Mouse (Mus musculus): ENCODE results near the gene Cd200r2. TPM values are rescaled to one million over a fixed set of nuclear protein-coding genes. Genes with fewer than 3 reads are reported as not detected.
"Not testable (repeated sequence)": the region's sequence is repeated elsewhere in the genome, so short reads cannot be mapped to it uniquely, and the experiment has no call there.

Gene Cd200r2
- not detected in 2 replicates for polyA plus RNA-seq (2015; fragmentation: Nextera tagmentation; extraction: Ambion mirVana)

GRCm38 (mm10) chr16:44866797-44867196 is at the start of gene Cd200r2:
TSS of gene Cd200r2 (plus strand) at chr16:44867097.
- Histone ChIP-seq H3K9ac (no peak within 1 kb of the TSS), H3K27ac (replicated peaks) (no peak within 1 kb of the TSS), H3K4me3 (no peak within 1 kb of the TSS), H3K4me1 (replicated peaks) (no peaks in the 10 kb centered on the region), H3K4me2 (no peak within 1 kb of the TSS), H3K36me3 (no peaks in the 10 kb centered on the region), H3K9me3 (no peaks in the 10 kb centered on the region), H3K27me3 (no peaks in the 10 kb centered on the region)
- WGBS = 94% methylated on average over 2 of the region's 2 CpGs
- no peak for ATAC-seq (ENCODE audit: low read depth)

- Histone ChIP-seq H3K9me3 (no peaks in the 10 kb centered on the region), H3K36me3 (no peaks in the 10 kb centered on the region), H3K9ac (no peak overlapping the region), H3K4me3 (no peak overlapping the region), H3K27me3 (no peaks in the 10 kb centered on the region), H3K4me2 (no peak overlapping the region), H3K27ac (replicated peaks) (no peak overlapping the region), H3K4me1 (replicated peaks) (no peaks in the 10 kb centered on the region)
- 46% methylated on average over 1 of the region's 1 CpGs for WGBS
- no peak for ATAC-seq (ENCODE audit: low read depth)
These were observed 48.9 kb upstream of the Cd200r2 start for GRCm38 (mm10) chr16:44818010-44818409.

- no peak for ATAC-seq (ENCODE audit: low read depth)
- Histone ChIP-seq H3K4me2 (no peak overlapping the region), H3K27ac (replicated peaks) (no peak overlapping the region), H3K9me3 (no peaks in the 10 kb centered on the region), H3K4me3 (no peak overlapping the region), H3K36me3 (no peaks in the 10 kb centered on the region), H3K4me1 (replicated peaks) (no peaks in the 10 kb centered on the region), H3K27me3 (no peaks in the 10 kb centered on the region), H3K9ac (no peak overlapping the region)
- 89% methylated on average over 4 of the region's 4 CpGs for WGBS
These were observed 46.4 kb upstream of the Cd200r2 start for GRCm38 (mm10) chr16:44820545-44820944.

GRCm38 (mm10) chr16:44832286-44832685 is 34.6 kb upstream of the Cd200r2 start:
- WGBS = 70% methylated on average over 3 of the region's 3 CpGs
- H3K4me3 ChIP-seq = no peak overlapping the region
- no peaks in the 10 kb centered on the region for H3K9me3 ChIP-seq
- no peak overlapping the region for H3K9ac ChIP-seq
- no peaks in the 10 kb centered on the region for H3K27me3 ChIP-seq
- no peak overlapping the region for H3K27ac ChIP-seq (replicated peaks)
- no peaks in the 10 kb centered on the region for H3K4me1 ChIP-seq (replicated peaks)
- H3K4me2 ChIP-seq = no peak overlapping the region
- H3K36me3 ChIP-seq = no peaks in the 10 kb centered on the region
- no peak for ATAC-seq (ENCODE audit: low read depth)

GRCm38 (mm10) chr16:44833189-44833588 is 33.7 kb upstream of the Cd200r2 start:
- not testable (repeated sequence) for ATAC-seq (ENCODE audit: low read depth); H3K27me3 ChIP-seq; H3K9me3 ChIP-seq; H3K4me2 ChIP-seq; H3K9ac ChIP-seq; H3K4me1 ChIP-seq (replicated peaks); H3K27ac ChIP-seq (replicated peaks); H3K4me3 ChIP-seq; H3K36me3 ChIP-seq
- WGBS = 38% methylated on average over 2 of the region's 2 CpGs

GRCm38 (mm10) chr16:44875178-44875577 is 8.3 kb downstream of the Cd200r2 start:
- ATAC-seq (ENCODE audit: low read depth) = no peak
- Histone ChIP-seq H3K27me3 (no peaks in the 10 kb centered on the region), H3K4me2 (no peak overlapping the region), H3K4me1 (replicated peaks) (no peaks in the 10 kb centered on the region), H3K9me3 (no peaks in the 10 kb centered on the region), H3K9ac (no peak overlapping the region), H3K36me3 (no peaks in the 10 kb centered on the region), H3K4me3 (no peak overlapping the region), H3K27ac (replicated peaks) (no peak overlapping the region)
- WGBS = 76% methylated on average over 1 of the region's 1 CpGs

GRCm38 (mm10) chr16:44876625-44877024 is 9.7 kb downstream of the Cd200r2 start:
- Histone ChIP-seq H3K36me3 (no peaks in the 10 kb centered on the region), H3K4me3 (no peak overlapping the region), H3K9ac (no peak overlapping the region), H3K4me2 (no peak overlapping the region), H3K27me3 (no peaks in the 10 kb centered on the region), H3K4me1 (replicated peaks) (no peaks in the 10 kb centered on the region), H3K9me3 (no peaks in the 10 kb centered on the region), H3K27ac (replicated peaks) (no peak overlapping the region)
- no peak for ATAC-seq (ENCODE audit: low read depth)
- WGBS = 72% methylated on average over 5 of the region's 5 CpGs

GRCm38 (mm10) chr16:44877595-44877994 is 10.7 kb downstream of the Cd200r2 start:
- H3K27ac ChIP-seq (replicated peaks) = no peak overlapping the region
- H3K4me3 ChIP-seq = no peak overlapping the region
- no peak overlapping the region for H3K9ac ChIP-seq
- no peak overlapping the region for H3K4me2 ChIP-seq
- H3K9me3 ChIP-seq = no peaks in the 10 kb centered on the region
- no peaks in the 10 kb centered on the region for H3K36me3 ChIP-seq
- H3K4me1 ChIP-seq (replicated peaks) = no peaks in the 10 kb centered on the region
- no peak for ATAC-seq (ENCODE audit: low read depth)
- WGBS = 89% methylated on average over 6 of the region's 6 CpGs
- no peaks in the 10 kb centered on the region for H3K27me3 ChIP-seq

- 71% methylated on average over 1 of the region's 1 CpGs for WGBS
- no peaks in the 10 kb centered on the region for H3K36me3 ChIP-seq
- no peak overlapping the region for H3K4me3 ChIP-seq
- no peak overlapping the region for H3K27ac ChIP-seq (replicated peaks)
- no peak overlapping the region for H3K9ac ChIP-seq
- ATAC-seq (ENCODE audit: low read depth) = no peak
- H3K4me2 ChIP-seq = no peak overlapping the region
- no peaks in the 10 kb centered on the region for H3K9me3 ChIP-seq
- H3K27me3 ChIP-seq = no peaks in the 10 kb centered on the region
- H3K4me1 ChIP-seq (replicated peaks) = no peaks in the 10 kb centered on the region
These were observed 23.9 kb downstream of the Cd200r2 start for GRCm38 (mm10) chr16:44890814-44891213.

GRCm38 (mm10) chr16:44932016-44932415 is 65.1 kb downstream of the Cd200r2 start:
- WGBS = 90% methylated on average over 1 of the region's 1 CpGs
- Histone ChIP-seq H3K9me3 (no peaks in the 10 kb centered on the region), H3K27ac (replicated peaks) (no peak overlapping the region), H3K27me3 (no peaks in the 10 kb centered on the region), H3K9ac (no peak overlapping the region), H3K36me3 (no peaks in the 10 kb centered on the region), H3K4me3 (no peak overlapping the region), H3K4me1 (replicated peaks) (no peaks in the 10 kb centered on the region), H3K4me2 (no peak overlapping the region)
- no peak for ATAC-seq (ENCODE audit: low read depth)

GRCm38 (mm10) chr16:44943468-44943867 is 76.6 kb downstream of the Cd200r2 start, which contains the start of gene Cd200r3:
TSS of gene Cd200r3 (plus strand) at chr16:44943678.
- Histone ChIP-seq H3K27ac (replicated peaks) (no peak within 1 kb of the TSS), H3K4me3 (no peak within 1 kb of the TSS), H3K27me3 (no peaks in the 10 kb centered on the region), H3K4me1 (replicated peaks) (no peaks in the 10 kb centered on the region), H3K4me2 (no peak within 1 kb of the TSS), H3K9ac (no peak within 1 kb of the TSS), H3K36me3 (no peaks in the 10 kb centered on the region), H3K9me3 (no peaks in the 10 kb centered on the region)
- ATAC-seq (ENCODE audit: low read depth) = no peak
- 92% methylated on average over 3 of the region's 3 CpGs for WGBS

- Histone ChIP-seq H3K9me3 (no peaks in the 10 kb centered on the region), H3K4me1 (replicated peaks) (no peaks in the 10 kb centered on the region), H3K4me3 (no peak overlapping the region), H3K27me3 (no peaks in the 10 kb centered on the region), H3K36me3 (no peaks in the 10 kb centered on the region), H3K27ac (replicated peaks) (no peak overlapping the region), H3K9ac (no peak overlapping the region), H3K4me2 (no peak overlapping the region)
- WGBS = 79% methylated on average over 4 of the region's 4 CpGs
- ATAC-seq (ENCODE audit: low read depth) = no peak
These were observed 84.6 kb downstream of the Cd200r2 start for GRCm38 (mm10) chr16:44951360-44952114.

GRCm38 (mm10) chr16:44962296-44962695 is 95.4 kb downstream of the Cd200r2 start:
- Histone ChIP-seq H3K36me3 (no peaks in the 10 kb centered on the region), H3K9ac (no peak overlapping the region), H3K4me1 (replicated peaks) (no peaks in the 10 kb centered on the region), H3K4me3 (no peak overlapping the region), H3K27me3 (no peaks in the 10 kb centered on the region), H3K27ac (replicated peaks) (no peak overlapping the region), H3K4me2 (no peak overlapping the region), H3K9me3 (no peaks in the 10 kb centered on the region)
- no peak for ATAC-seq (ENCODE audit: low read depth)
- 82% methylated on average over 2 of the region's 2 CpGs for WGBS

Measured in neural tube, embryonic 13.5 days (tissue).